Mouse (Mus musculus): ENCODE results near the gene BC025920. TPM values are rescaled to one million over a fixed set of nuclear protein-coding genes. Genes with fewer than 3 reads are reported as not detected.
A peak's percentile ranks its signal among the peaks of the same experiment; 100 is the strongest.

Gene BC025920
- polyA plus RNA-seq, 1 experiment from 2014 or later: 1.9 TPM

DNA sequence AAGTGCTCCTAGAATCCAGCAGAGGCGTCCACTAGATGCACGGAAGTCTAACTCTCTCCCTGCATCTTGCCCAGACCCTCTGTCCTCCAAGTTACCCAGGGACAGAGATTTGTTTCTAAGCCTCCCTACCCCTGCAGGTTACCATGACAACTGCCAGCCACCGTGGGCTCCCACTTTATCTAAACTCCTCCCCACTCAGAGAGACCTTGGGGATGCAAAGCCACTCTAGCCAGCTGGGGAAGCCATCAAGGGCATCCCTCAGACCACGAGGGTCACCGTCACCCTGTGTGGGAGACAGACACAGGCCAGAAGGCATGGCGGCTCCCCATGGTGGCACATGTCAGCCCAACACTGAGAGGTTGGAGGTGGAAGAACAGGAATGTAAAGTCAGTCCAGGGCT, 22.7 kb upstream of the BC025920 start:
- 43% methylated on average over 6 of the region's 6 CpGs for WGBS
- H3K36me3 ChIP-seq (ENCODE audit: control insufficient read depth, insufficient read depth, low read length): no peaks in the 10 kb centered on the region
- H3K4me2 ChIP-seq (ENCODE audit: low read depth, low read length): no peak overlapping the region
- H3K9ac ChIP-seq (replicated peaks; ENCODE audit: low read depth, low read length): no peak overlapping the region
- no peaks in the 10 kb centered on the region for H3K4me1 ChIP-seq (ENCODE audit: control insufficient read depth, insufficient read depth, low read length)
- H3K27ac ChIP-seq (ENCODE audit: low read depth, low read length): no peak overlapping the region
- H3K9me3 ChIP-seq (ENCODE audit: control insufficient read depth, low read length): no peaks in the 10 kb centered on the region
- peaks cover 23% of the 10 kb centered on the region for H3K27me3 ChIP-seq (ENCODE audit: control insufficient read depth, insufficient read depth, low read length)
- ATAC-seq (ENCODE audit: low read depth): no peak
- H3K4me3 ChIP-seq (ENCODE audit: low read depth, low read length): no peak overlapping the region

DNA sequence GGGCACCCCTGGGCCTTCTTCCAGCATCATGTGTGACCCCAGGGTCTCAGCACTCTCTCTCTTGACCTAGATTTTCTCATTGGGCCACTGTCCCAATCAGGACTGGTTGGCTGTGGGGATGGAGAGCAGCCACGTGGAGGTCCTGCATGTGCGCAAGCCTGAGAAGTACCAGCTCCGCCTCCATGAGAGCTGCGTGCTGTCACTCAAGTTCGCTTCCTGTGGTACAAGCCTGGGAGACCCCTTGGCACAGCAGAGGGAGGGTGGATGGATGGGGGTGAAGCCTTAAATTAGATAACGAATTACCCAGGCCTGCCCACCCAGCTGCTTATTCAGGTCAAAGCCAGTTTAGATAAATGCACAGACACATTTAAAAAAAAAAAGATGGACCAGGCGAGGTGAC, 17.3 kb upstream of the BC025920 start:
- no peaks in the 10 kb centered on the region for H3K4me1 ChIP-seq (ENCODE audit: control insufficient read depth, insufficient read depth, low read length)
- no peak for ATAC-seq (ENCODE audit: low read depth)
- no peak overlapping the region for H3K9ac ChIP-seq (replicated peaks; ENCODE audit: low read depth, low read length)
- no peaks in the 10 kb centered on the region for H3K36me3 ChIP-seq (ENCODE audit: control insufficient read depth, insufficient read depth, low read length)
- WGBS: 67% methylated on average over 7 of the region's 7 CpGs
- no peak overlapping the region for H3K27ac ChIP-seq (ENCODE audit: low read depth, low read length)
- no peaks in the 10 kb centered on the region for H3K9me3 ChIP-seq (ENCODE audit: control insufficient read depth, low read length)
- no peak overlapping the region for H3K4me2 ChIP-seq (ENCODE audit: low read depth, low read length)
- H3K27me3 ChIP-seq (ENCODE audit: control insufficient read depth, insufficient read depth, low read length): peaks cover 10% of the 10 kb centered on the region; the same call in 1 of the 2 replicates
- H3K4me3 ChIP-seq (ENCODE audit: low read depth, low read length): no peak overlapping the region

DNA sequence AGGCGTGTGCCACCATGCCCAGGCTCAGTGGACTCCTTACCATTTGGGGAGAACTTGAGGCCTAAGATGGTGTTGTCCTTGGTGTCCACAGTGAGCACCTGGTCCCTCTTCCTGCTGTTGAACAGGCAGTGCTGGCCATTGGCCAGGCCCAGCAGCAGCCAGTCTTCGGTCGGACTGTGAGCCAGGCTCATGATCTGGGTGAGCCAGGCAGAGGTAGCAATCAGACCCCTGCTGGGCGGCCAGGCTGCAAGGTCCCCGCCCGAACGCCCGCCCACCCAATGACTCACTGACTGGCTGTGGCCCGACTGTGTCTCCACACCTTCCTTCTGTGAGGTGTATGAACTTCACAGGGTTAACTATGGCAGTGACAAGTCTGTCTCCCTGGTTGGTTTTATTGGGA, 14.2 kb upstream of the BC025920 start:
- ATAC-seq (ENCODE audit: low read depth): no peak
- no peak overlapping the region for H3K27ac ChIP-seq (ENCODE audit: low read depth, low read length)
- H3K36me3 ChIP-seq (ENCODE audit: control insufficient read depth, insufficient read depth, low read length): no peaks in the 10 kb centered on the region
- 65% methylated on average over 9 of the region's 9 CpGs for WGBS
- H3K4me2 ChIP-seq (ENCODE audit: low read depth, low read length): no peak overlapping the region
- peaks cover 16% of the 10 kb centered on the region for H3K4me1 ChIP-seq (ENCODE audit: control insufficient read depth, insufficient read depth, low read length)
- no peak overlapping the region for H3K9ac ChIP-seq (replicated peaks; ENCODE audit: low read depth, low read length)
- H3K4me3 ChIP-seq (ENCODE audit: low read depth, low read length): no peak overlapping the region
- peaks cover 3% of the 10 kb centered on the region; the same call in 1 of the 2 replicates for H3K27me3 ChIP-seq (ENCODE audit: control insufficient read depth, insufficient read depth, low read length)
- no peaks in the 10 kb centered on the region for H3K9me3 ChIP-seq (ENCODE audit: control insufficient read depth, low read length)

DNA sequence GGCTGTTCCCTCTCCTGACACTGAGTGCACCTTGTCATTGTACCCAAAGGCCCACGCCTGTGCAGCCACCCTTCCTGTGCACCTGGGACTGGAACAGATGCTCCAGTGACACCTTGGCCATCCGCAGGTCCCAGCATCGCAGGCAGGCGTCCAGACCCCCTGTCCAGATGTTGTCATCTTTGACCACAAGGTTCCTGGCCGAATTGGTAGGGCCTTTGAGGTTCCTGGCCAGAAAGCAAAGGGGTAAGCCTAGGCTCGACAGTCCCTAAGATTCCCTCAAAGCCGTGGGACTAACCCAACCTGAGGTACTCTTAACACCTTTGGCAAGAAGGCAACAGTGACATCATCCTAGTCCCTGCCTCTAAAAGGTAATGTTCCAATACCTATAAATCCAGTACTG, 13.4 kb upstream of the BC025920 start:
- whole genome bisulfite sequencing: 82% methylated on average over 7 of the region's 7 CpGs
- peaks cover 3% of the 10 kb centered on the region; the same call in 1 of the 2 replicates for H3K27me3 ChIP-seq (ENCODE audit: control insufficient read depth, insufficient read depth, low read length)
- H3K4me2 ChIP-seq (ENCODE audit: low read depth, low read length): no peak overlapping the region
- ATAC-seq (ENCODE audit: low read depth): no peak
- no peak overlapping the region for H3K27ac ChIP-seq (ENCODE audit: low read depth, low read length)
- H3K36me3 ChIP-seq (ENCODE audit: control insufficient read depth, insufficient read depth, low read length): no peaks in the 10 kb centered on the region
- H3K9ac ChIP-seq (replicated peaks; ENCODE audit: low read depth, low read length): no peak overlapping the region
- no peaks in the 10 kb centered on the region for H3K9me3 ChIP-seq (ENCODE audit: control insufficient read depth, low read length)
- peaks cover 22% of the 10 kb centered on the region for H3K4me1 ChIP-seq (ENCODE audit: control insufficient read depth, insufficient read depth, low read length)
- no peak overlapping the region for H3K4me3 ChIP-seq (ENCODE audit: low read depth, low read length)

DNA sequence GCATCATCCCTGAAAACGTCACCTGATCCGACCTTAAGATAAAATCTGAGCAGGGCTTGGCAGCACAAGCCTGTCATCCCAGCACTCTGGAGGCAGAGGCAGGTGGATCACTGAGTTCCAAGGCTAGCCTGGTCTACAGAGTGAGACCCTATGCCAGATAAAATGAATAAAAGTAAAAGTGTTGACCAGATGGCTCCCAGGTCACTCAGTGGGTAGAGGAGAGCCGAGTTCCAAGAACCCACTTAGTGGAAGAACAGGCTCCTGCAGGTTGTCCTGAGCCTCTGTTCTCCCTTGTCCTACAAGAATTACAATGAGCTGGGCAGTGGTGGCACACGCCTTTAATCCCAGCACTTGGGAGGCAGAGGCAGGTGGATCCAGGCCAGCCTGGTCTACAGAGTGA, 12.8 kb upstream of the BC025920 start:
- Histone ChIP-seq H3K4me1 (ENCODE audit: control insufficient read depth, insufficient read depth, low read length) (peaks cover 22% of the 10 kb centered on the region), H3K9me3 (ENCODE audit: control insufficient read depth, low read length) (no peaks in the 10 kb centered on the region), H3K27me3 (ENCODE audit: control insufficient read depth, insufficient read depth, low read length) (no peaks in the 10 kb centered on the region), H3K36me3 (ENCODE audit: control insufficient read depth, insufficient read depth, low read length) (no peaks in the 10 kb centered on the region), H3K9ac (replicated peaks; ENCODE audit: low read depth, low read length) (no peak overlapping the region), H3K27ac (ENCODE audit: low read depth, low read length) (no peak overlapping the region), H3K4me2 (ENCODE audit: low read depth, low read length) (no peak overlapping the region), H3K4me3 (ENCODE audit: low read depth, low read length) (no peak overlapping the region)
- 80% methylated on average over 4 of the region's 4 CpGs for WGBS
- ATAC-seq (ENCODE audit: low read depth): no peak

DNA sequence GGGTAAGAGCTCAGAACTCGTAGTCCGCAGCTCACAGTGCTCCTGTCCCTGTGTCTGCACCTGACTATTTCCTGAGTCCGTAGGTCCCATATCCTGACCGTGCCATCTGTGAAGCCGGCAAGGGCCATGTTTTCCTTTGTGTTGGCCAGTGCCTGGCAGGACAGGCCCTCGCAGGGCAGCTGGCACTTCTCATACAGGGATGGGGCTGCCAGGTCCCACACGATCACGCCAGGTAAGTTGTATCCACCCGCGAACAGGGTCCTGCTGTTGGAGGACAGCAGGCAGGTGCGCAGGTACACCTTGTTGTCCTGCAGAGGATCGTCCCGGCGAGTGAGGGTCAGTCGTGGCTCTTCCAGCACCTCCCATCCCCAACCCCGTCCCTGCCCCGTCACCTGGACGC, 12.1 kb upstream of the BC025920 start:
- Histone ChIP-seq H3K27me3 (ENCODE audit: control insufficient read depth, insufficient read depth, low read length) (no peaks in the 10 kb centered on the region; the same call in 1 of the 2 replicates), H3K4me2 (ENCODE audit: low read depth, low read length) (no peak overlapping the region), H3K4me3 (ENCODE audit: low read depth, low read length) (no peak overlapping the region), H3K9ac (replicated peaks; ENCODE audit: low read depth, low read length) (no peak overlapping the region), H3K4me1 (ENCODE audit: control insufficient read depth, insufficient read depth, low read length) (peaks cover 22% of the 10 kb centered on the region), H3K36me3 (ENCODE audit: control insufficient read depth, insufficient read depth, low read length) (no peaks in the 10 kb centered on the region), H3K27ac (ENCODE audit: low read depth, low read length) (no peak overlapping the region), H3K9me3 (ENCODE audit: control insufficient read depth, low read length) (no peaks in the 10 kb centered on the region)
- no peak for ATAC-seq (ENCODE audit: low read depth)
- WGBS: 77% methylated on average over 18 of the region's 18 CpGs

DNA sequence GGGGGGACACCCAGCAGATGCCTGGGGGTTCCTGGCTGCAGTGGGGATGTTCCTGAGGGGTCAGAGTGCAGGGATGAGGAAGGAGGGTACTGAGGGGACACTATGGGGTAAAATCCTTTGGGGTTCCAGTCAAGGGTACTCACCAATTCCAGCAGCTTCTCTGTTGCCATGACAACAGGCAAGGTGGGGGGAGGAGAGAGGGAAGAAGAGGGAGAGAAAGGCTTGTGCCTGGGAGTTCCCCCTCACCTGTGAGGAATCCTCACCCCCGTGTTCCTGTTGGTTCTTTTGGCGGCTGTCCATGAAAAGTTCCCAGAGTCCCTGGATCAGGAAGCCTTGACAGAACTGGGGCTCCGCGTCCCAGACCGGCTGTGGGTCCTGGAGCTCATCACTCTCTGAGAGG, 10.5 kb upstream of the BC025920 start:
- Histone ChIP-seq H3K9ac (replicated peaks; ENCODE audit: low read depth, low read length) (no peak overlapping the region), H3K4me3 (ENCODE audit: low read depth, low read length) (no peak overlapping the region), H3K36me3 (ENCODE audit: control insufficient read depth, insufficient read depth, low read length) (no peaks in the 10 kb centered on the region), H3K27me3 (ENCODE audit: control insufficient read depth, insufficient read depth, low read length) (no peaks in the 10 kb centered on the region; the same call in 1 of the 2 replicates), H3K27ac (ENCODE audit: low read depth, low read length) (no peak overlapping the region), H3K9me3 (ENCODE audit: control insufficient read depth, low read length) (no peaks in the 10 kb centered on the region), H3K4me1 (ENCODE audit: control insufficient read depth, insufficient read depth, low read length) (peaks cover 24% of the 10 kb centered on the region), H3K4me2 (ENCODE audit: low read depth, low read length) (no peak overlapping the region)
- no peak for ATAC-seq (ENCODE audit: low read depth)
- 39% methylated on average over 5 of the region's 5 CpGs for WGBS

DNA sequence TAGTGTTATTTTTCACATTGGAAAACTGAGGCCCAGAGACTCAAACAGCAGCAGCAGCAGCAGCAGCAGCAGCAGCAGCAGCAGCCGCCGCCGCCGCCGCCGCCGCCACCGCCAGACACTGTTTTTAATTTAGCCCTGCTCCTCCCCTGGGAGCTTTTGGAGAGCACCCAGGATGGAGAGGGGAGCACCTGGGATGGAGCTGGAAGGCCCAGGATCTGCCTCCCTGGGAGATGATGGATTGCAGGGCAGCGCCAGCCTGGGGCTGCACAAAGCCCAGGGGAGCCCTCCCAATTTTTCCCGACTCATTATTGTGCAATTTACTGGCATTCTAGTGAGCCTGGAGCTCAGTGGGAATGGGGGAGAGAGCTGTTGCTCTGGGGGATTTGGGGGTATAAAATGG, 9.5 kb upstream of the BC025920 start:
- peak overlapping the region; percentile 38; the same call in 1 of the 2 replicates for H3K4me2 ChIP-seq (ENCODE audit: low read depth, low read length)
- no peaks in the 10 kb centered on the region; the same call in 1 of the 2 replicates for H3K27me3 ChIP-seq (ENCODE audit: control insufficient read depth, insufficient read depth, low read length)
- ATAC-seq (ENCODE audit: low read depth): peak; percentile 21; the same call in 1 of the 2 replicates
- H3K9me3 ChIP-seq (ENCODE audit: control insufficient read depth, low read length): no peaks in the 10 kb centered on the region
- H3K9ac ChIP-seq (replicated peaks; ENCODE audit: low read depth, low read length): no peak overlapping the region
- peaks cover 26% of the 10 kb centered on the region for H3K4me1 ChIP-seq (ENCODE audit: control insufficient read depth, insufficient read depth, low read length)
- H3K4me3 ChIP-seq (ENCODE audit: low read depth, low read length): no peak overlapping the region
- H3K36me3 ChIP-seq (ENCODE audit: control insufficient read depth, insufficient read depth, low read length): no peaks in the 10 kb centered on the region
- WGBS: under 1% methylated on average over 10 of the region's 10 CpGs
- H3K27ac ChIP-seq (ENCODE audit: low read depth, low read length): no peak overlapping the region

DNA sequence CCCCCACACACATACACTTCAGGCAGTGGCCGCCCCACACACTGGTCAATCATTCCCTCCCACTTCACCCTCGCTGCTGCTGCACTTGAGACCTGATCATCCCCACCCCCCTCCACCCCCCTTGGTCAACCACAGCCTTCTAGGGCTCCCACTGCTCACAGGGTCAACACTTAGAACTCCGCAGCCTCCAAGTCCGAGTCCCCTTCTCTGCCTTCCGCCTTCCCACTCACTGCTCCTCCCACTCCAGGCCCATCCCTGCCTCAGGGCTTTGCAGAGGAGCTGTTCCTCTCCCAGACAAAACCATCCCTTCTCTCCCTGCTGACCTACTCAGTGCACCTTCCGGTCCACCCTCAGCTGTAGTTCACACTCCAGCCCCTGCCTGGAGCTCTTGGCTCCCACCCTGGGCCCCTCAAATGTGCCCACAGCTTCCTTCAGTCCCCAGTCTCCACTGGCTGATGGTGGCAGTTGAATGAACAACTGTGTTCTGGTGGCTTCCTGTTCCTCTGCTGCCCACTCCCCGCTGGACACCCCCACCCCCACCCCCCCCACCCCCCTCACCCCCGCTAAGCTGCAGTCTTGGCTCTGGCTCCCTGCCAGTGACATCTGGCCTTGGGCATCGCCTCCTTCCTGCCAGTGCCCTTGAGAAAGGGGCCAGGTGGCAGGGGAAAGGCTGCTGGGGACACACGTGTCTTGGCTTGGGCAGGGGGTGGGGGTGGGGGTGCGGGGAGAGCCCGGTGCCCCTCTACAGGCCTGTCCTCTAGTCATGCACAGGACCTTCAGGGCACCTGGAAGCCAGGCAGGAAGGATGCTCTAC, 8.7 kb upstream of the BC025920 start:
- Histone ChIP-seq H3K9me3 (ENCODE audit: control insufficient read depth, low read length) (no peaks in the 10 kb centered on the region), H3K36me3 (ENCODE audit: control insufficient read depth, insufficient read depth, low read length) (no peaks in the 10 kb centered on the region), H3K4me1 (ENCODE audit: control insufficient read depth, insufficient read depth, low read length) (peaks cover 26% of the 10 kb centered on the region), H3K4me2 (ENCODE audit: low read depth, low read length) (peak overlapping the region; percentile 38; the same call in 1 of the 2 replicates), H3K9ac (replicated peaks; ENCODE audit: low read depth, low read length) (peak overlapping the region; percentile 7; the same call in 1 of the 2 replicates), H3K27ac (ENCODE audit: low read depth, low read length) (peak overlapping the region; percentile 44), H3K27me3 (ENCODE audit: control insufficient read depth, insufficient read depth, low read length) (no peaks in the 10 kb centered on the region; the same call in 1 of the 2 replicates), H3K4me3 (ENCODE audit: low read depth, low read length) (no peak overlapping the region)
- peak; percentile 16; the same call in 1 of the 2 replicates for ATAC-seq (ENCODE audit: low read depth)
- 6% methylated on average over 12 of the region's 12 CpGs for WGBS

Data from neural tube, embryonic 14.5 days (tissue).